Mouse (Mus musculus) mesoderm, embryonic 11.5 days (tissue): ENCODE results near the gene Ddx51.
A peak's percentile ranks its signal among the peaks of the same experiment; 100 is the strongest.

Experiments used
- DNase-seq: peaks from one replicate; pipeline ENCODE4 v3.0.0-alpha.2; 2012; ENCODE audit warnings: low read depth, low spot score

The Ddx51 gene

DNA sequence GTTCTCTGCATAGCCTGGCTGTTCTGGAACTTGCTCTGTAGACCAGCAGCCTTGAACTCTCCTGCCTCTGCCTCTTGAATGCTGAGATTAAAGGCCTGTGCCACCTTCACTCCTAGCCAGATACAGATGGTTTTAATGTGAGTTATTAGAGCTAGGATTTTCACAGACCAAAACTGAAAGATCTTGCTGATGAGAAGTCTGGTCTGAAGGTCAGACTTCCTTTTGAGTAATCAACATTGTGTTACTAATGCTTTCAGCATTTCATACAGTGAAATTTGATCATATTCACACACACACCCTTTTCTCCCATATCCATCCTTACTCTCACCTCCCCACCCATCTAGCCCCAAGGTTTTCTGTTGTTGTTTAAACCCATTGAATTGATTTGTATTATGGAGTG lies 6.4 kb downstream of the Ddx51 start:
- no peak for DNase-seq

DNA sequence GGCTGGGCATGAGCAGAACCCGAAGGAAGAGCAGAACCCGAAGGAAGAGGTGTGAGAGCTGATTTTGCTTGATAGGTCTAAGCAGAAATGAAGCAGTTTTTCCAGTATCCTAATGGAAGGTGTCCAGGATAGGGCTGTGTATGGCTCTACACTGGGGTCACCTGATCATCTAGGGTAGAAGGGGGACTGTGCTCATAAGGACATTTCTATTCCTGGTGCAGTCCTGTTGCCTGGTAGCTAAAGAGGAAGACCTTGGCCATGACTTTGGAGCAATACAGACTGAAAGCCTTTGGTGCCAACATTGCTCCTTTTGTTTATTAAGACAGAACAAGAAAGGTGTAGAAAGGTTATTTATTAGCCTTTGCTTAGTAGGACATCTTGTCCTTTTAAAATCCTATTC lies 10.8 kb downstream of the Ddx51 start:
- no peak for DNase-seq

DNA sequence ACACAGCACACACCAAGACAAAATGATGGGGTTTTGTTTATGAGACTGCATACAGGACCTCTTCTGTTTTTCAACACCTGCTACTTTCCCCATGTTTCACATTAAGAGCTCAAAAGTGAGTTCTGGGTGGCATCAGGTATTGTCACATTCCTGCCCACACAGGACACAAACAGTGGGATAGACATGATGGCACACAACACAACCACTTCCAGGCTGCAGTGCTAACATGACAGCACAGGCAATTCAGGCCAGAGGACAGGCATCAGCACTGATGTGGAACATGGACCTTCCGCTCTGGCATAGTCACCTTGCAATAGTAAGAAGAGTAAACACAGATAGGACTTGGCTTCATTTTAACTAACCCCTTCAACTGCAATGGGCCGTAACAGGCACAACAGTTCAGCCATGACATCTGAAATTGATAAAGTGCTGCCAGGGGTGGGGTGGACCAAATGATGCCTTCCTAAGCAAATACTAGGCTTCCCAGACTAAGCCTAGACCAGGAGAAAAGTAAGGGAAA lies 11.6 kb downstream of the Ddx51 start:
- no peak for DNase-seq

DNA sequence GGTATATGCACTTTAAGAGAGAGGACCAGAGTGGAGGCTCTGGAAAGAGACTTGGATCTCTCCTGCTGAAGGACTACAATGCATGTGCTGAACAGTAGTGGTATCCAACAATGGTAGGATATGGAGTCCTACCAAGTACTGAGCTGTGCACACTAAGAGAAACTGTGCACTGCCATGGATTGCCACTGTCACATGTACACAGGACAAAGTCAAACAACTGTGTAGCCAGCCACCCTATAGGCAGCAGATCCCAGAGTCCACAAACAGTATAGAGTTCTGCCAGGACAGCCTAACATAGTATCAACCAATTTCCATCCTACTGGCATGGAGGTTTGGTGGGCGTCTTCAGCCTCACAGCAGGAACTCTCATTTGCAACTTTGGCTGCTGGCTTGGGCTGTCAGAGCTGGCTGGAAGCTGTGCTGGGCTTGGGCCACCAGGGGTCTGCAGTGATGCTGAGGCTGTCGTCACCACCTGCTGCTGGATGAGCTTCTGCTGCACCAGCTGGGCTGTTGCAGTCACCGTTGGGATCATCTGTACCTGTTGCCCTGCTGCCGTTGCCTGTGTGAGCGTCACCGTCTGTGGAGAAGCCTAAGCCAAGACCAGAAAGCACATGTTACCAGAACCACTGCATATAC lies 12.4 kb downstream of the Ddx51 start:
- peak; percentile 3 for DNase-seq

DNA sequence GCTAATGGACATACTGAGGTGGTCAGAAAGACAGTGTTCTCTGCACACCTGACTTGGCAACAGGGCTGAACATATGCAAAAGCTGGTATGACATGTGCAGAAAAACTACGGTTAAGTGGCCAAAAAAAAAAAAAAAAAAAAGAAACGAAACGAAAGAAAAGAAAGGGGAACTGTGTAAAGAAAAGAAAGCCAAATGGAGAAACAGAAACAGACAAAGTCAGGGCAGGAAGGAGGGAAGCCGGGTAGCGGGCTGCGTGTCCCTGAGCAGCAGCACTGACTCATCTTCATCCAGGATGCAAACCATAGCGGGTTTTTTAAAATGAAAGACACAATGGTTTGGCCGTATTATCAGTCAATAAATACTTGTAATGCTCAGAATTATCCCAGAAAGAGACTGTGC lies 28.8 kb downstream of the Ddx51 start:
- no peak for DNase-seq

DNA sequence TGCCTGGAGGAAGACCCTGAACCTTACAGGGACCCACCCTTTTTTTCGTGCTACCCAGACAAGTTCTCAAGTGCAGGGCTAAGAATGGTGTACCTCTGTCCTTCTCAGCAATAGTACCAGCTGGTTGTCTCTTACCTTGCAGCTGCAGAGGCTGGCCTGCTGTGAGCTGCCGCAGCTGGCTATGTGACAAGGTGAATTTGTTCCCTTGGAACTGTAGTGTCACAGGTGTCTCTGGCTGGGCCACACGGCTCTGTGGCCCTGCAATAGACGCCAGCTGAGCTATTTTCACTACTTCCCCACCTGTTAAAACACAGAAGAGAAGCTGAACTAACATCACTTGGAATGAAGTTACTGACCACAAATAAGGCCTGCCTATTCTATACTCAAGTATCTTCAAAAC lies 45.4 kb downstream of the Ddx51 start:
- DNase-seq = no peak

DNA sequence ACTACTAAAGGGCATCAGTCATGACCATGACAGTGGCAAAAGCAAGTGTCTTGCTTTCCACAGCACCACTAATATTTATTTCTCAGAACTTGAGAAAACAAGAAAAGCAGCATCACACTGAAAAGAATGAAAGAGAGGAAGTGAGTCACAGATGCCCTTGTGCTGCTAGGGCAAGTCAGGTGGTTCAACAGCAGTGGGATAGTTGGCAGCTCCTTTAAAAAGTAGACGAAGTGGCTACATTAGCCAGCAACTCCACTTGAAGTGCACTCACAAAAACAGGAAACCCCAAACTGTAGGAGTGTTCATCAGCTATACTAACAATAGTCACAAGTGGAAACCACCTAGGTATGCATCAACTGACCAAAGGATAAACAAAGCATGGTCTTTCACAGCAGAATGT lies 50.8 kb downstream of the Ddx51 start:
- DNase-seq = no peak

DNA sequence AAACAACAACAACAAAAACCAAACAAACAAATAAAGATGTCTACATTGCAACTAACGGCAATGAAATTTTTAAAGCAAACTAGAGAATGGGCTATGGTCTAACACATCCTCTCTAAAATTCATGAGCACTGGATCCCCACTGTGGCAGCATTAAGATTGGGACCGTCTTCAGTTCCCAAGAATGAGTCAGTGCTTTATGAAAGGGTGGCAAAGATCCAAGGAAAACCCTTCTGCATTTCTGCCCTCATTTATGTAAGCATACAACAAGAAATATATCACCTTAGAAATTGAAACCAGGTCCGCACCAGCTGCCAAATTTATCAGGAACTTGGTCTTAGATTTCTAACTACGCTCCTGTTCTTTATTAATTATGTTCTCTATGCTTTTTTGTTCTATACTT lies 56.0 kb downstream of the Ddx51 start:
- DNase-seq = no peak
